Mouse (Mus musculus): ENCODE results near the gene Cdk5rap2.

DNA sequence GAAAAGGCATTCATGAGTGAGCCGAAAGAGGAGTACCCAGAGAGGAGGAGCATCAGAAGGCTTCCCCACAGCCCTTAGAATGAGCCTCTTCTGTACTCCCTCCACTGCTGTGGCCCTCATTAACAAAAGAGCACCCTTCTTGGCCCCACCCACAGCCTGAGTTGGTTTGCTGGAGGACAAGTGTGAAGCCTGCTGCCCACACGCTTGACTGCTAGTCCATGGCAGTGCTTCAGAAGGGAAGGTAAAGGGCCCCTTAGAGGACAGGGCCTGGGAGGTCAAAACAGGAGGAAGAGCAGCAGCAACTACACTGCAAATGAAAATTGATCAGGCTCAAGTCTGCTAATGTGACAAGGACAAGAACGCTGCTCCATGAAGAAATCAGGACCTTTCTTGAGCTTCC lies 56.6 kb downstream of the Cdk5rap2 start:
- TF ChIP-seq CTCF (IDR thresholded peaks at IDR 0.05; ENCODE audit: borderline replicate concordance, insufficient read depth, low read depth, low read length) (no peak), POLR2A (IDR thresholded peaks at IDR 0.05; ENCODE audit: borderline replicate concordance, insufficient read depth, low read length) (no peak)

All from cerebellum, adult 2 months (tissue).